Mouse (Mus musculus): ENCODE measurements around the gene Hoxd10.

Gene Hoxd10

DNA sequence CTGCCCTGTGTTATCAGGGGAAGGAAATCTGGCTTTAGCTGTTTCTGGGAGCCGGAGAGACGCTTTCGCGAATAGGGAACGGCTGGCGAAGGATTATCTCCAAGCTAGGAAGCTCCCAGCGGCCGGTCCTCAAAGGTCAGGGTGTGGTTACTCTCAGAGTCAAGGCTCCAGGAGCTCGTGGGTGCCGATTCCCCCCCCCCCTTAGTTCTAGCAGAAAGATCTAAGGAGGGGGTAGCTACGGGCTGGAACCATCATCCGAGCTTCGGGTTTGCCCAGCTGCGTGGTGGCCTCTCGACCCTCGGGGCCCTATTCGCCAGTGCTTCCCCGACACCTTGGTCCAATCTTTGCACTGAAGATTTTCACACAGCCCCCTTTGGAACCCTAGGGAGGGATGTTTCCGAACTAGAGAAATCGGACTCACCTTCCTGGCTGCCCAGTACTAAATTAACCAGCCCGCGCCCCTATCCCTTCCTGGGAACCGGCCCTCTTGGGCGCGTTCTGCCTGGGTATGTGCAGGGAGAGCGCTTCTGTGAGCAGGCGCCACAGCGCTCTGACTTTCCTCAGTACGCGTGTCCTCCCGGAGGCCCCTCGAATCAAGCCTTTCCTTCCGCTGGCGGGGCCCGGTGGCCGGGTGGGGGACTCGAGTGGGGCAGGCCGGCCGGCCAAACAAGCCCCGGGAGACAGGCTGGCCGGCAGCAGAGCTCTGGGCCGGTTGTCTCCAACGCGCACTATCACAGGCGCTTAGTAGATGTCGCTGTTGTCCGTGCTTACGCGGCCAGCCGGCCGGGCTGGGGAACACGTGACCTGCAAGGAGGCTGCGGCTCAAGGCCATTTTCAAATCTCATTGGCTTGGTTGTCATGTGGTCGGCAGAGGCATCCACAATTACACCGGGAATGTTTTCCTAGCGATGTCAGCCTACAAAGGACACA, at the start of gene Hoxd10:
Hoxd10 (plus strand) TSS at position 903 of the 930 bp plus-strand sequence.
- DNase-seq = no peak

DNA sequence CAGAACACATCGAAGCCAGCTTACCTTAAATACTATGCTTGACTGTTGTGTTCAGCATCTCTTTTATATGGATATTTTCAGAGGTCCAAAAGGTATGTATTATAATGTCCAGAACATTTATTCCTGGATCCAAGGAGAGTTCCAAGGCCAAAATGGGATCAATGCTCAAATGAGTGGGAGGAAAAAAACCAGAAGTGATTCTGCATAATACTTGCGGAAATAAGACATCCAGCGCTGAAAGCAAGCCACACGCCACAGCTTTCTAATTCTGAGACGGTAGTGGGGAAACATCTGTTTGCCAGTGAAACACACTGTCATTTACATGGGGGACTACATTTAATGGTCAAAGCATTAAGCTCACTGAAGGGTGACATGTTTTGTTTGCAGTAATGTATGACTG, 49.3 kb upstream of the Hoxd10 start:
- no peak for DNase-seq

DNA sequence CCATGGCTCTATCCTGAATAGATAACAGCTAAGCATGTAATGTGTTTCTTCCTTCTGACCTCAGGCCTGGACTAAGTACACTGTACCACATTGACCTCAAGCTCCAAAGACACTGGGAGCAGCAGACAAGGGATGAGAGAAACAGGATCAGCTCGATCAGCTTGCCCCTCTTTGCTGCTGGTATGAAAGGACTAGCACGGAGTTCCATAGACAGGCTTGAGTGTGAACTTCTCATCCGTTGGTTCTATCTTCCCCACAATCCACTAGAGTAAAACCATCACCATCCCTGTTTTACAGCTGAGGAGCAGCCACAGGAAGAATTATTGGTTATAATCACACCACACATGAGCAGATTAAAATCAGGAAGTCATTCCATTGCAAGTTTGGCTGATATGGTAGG, 46.1 kb upstream of the Hoxd10 start:
- no peak for DNase-seq

DNA sequence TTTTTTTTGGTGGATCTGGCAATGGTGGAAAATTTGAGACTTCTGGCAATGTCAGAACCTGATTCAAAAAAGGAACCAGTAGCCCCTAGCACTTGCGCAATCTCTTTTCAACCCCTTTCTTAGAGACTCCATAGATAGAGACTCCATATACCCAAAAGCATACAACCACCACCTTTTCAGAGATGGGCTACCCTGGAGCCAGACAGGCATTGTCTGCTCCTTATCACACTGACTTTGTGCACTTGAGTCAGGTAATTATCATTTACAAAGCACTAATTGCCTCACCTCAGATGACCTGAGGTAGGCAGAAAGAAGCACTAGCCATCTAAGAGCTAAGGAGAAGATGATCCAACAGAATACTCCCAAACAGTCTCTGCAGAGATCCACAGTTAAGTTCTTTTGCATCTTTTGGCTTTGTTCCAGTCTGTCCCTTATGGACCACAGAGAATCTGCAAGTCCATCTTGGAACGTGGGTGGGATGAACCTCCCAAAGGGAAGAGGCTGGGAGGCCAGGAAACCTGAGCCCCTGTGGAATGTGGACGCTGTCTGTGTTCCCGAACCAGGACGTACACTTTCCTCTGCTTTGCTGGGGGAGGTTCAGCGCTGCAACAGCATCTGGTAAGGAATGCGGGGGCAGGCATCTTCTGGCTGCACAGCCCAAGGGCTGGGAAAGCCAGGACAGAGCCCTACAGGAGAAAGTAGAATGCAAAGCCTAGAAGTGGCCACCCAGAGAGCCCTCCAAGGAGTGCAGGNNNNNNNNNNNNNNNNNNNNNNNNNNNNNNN, 44.5 kb upstream of the Hoxd10 start:
- no peak for DNase-seq

DNA sequence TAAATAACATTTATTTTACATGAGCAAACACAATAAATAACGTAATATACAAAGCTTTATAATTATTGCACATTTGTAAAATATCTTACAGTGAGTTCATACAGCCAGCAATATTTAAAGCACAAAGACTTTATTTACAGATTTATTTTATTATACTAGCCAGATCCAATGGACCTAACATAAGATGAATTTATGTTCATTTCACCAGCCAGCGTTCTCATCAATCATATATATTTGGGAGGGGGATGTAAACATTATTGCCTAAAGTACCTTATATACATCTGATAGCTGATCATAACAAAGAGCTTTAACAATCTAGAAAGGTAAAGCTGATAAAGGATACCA, 38.8 kb upstream of the Hoxd10 start:
- no peak for DNase-seq

DNA sequence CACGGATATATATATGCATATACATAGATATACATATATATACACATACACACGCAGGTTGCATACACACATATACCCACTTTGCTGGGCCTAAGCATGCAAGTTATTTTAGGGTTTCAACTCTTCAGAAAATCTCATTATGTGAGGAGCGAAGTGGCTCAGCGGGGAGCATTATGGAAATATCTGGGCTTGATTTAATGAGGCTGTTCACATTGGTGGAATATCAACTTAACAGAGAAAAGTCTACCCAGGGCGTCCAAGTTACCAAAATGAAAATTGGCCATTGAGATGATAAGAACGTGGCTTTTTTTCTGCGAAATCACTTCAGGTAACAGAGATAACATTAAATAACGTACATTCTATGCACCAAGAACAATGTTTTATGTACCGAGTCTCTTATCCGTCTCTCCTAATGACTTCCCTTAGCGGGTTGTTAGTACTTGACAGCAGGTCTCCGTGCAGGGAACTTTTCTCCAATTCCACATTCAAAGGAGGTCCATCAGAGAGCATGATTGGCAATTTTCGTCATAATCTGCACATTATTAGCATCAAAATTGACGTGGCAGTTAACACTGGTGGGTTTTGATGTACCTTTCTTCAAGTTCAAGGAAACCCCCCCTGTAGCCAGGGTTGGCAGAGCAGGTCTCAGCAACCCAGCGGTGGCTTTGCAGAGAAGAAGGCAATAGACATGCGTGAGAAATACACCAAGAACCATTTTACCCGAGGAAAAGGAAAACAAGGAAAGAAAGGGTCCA, 37.8 kb upstream of the Hoxd10 start:
- DNase-seq = no peak

DNA sequence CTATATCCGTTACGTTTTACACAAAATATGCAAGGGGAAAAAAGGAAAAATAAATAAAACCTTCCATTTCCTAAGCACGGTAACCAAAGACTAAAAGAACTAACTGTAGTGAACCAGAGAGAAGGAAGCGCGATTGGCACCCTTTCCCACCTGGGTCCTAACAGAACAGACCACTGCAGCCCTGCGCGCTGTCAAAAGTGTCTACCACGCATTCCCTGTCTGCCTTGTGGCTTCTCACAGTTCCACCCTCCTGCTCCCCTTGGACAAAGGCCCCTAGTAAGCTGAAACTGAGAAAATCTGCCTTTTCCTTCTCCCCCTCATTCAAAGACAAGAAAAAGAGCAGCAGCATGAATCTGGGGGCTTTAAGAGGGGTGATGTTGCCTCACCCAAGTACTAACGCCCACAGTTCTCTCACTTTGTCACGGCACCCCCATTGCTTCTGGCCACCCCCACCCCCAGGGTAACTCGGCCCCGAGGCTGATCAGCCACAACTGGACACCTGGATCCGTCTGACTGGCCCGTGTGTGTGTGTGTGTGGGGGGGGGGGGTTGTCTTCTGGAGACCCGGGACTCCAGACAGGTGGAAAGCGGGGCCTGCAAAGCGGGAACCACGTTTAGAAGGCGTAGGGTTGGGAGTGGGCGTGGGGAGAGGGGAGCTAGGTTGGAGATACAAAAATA, 36.8 kb upstream of the Hoxd10 start:
- DNase-seq = no peak

DNA sequence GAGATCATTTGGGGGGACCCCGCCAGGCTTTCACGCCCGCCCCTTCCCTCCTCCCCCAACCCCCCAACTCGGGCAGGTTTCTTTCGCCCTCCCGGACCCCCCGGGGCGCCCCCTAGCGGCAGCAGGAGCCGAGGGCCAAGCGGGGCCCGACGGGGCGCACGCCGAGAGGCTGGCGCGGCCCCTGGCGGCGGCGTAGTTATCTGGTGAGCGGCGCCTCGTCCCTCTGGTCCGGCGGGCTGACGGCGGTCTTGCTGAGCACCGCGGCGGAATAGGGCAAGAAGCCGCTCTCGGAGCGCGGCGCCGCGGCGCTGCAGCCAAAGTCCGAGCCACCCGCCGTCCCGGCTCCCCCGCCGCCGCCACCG, 36.3 kb upstream of the Hoxd10 start:
- no peak for DNase-seq

DNA sequence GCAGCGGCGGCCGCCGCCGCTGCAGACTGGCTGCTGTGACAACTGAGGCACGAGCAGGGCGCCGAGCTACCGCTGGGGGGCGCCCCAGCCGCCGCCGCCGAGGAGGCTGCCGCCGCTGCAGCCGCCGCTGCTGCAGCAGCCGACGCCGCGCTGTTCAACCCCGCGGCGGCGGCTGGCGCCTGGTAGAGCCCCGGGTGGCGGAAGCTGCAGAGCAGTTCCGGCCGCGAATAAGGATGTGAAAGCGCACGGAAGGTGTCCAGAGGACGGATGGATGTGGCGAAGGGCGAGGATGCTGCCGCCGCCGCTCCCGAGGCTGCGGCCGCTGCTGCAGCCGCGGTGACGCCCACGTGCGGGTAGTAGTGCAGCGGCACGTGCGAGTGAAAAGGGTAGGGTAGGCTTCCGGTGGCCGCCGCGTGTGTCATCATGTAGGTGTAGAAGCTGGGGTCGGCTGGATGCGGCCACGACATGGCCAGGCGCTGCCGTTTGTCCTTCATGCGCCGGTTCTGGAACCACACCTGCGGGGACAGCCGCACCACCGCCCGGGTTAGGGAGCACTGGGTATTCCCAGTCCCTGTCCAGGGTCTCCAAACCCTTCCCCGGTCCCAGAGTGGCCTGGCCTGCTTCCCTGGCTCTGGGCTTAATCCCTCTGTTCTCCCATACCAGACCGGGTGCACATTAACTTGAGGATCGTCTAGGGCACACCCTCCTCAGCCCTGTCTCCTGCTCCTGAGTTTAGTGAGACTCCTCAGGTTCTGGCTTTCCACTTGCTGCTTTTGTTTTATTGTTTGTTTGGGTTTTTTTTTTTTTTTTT, 35.7 kb upstream of the Hoxd10 start:
- no peak for DNase-seq

DNA sequence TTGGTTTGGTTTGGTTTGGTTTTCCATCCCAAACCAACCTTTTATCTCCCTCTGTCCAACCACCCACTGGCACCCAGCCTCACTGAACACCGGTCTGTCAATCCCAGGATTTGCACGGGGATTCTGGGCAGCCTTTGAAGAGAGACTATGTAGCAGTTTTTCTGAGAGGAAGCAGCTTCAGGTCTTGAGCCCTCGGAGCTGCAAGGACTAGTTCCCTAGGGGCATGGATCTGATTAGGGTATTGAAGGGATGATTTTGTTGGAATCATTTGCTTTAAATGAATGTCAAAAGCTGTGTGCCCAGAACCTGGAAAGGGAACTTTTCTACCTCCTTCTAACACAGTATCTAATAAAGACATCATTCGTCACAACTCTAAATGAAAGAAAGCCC, 35.1 kb upstream of the Hoxd10 start:
- DNase-seq = no peak

DNA sequence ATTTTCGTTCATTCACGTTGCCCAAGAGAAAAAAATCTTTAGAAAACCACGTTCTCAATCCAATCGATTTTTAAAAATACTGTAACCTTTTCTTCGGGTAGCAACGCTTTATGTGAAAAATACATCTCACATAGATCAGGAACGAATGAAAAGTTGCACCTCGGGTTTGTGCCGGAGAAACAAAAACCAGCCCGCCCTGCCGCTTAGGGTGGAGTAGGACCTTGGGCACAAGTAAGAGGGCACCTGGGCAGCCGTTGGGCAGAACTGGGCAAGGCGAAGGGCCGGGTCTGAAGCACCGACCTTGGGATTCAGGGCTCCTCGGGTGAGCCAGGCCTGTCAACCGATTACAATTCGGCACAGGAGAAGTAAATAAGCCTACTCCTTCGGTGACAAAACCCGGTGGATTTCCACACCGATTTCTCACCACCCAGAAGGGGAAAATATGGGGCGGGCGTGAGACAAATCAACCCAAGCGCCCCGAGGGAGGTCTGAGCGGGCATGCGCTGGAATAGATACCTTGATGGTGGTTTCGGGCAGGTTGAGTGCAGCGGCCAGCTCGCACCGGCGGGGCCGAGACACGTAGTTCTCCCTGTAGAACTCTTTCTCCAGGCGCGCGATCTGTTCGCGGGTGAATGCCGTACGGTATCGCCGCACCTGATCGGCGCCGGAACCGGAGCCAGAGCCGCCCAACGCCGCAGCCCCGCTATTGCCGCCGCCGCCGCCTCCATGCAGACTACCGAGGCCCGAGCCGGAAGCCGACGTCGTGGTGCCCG, 34.3 kb upstream of the Hoxd10 start:
- DNase-seq = peak; percentile 17

DNA sequence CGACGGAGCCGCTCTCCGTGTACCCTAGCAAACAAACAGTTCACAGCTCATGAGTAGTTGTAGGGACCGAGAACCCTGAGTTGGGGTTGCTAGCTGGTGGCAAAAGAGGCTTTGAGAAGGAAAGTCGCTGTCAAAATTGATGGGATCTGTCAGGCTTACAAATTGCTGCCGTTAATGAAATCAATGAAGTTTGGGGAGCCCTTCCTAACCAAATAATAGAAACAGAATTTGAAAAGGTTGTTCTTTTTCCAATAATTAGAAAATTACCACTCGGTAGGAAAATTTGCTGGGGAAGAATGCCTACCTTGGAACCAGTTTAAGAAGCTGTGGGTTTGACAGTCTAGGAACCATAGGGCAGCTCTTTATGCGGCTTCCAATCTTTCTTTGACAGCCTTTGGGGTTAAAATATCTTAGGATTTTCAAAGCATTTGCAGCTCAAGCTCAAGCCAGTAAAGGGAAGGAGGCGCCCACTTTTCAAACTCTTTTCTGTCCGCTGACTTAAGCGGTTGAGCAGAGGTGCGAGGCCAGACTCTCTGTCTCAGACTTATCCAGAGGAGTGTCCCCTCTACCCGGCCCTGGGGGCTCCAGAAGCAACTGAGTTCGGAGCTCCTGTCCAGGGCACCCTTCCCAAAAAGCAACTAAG, 33.6 kb upstream of the Hoxd10 start:
- DNase-seq = peak; percentile 23

DNA sequence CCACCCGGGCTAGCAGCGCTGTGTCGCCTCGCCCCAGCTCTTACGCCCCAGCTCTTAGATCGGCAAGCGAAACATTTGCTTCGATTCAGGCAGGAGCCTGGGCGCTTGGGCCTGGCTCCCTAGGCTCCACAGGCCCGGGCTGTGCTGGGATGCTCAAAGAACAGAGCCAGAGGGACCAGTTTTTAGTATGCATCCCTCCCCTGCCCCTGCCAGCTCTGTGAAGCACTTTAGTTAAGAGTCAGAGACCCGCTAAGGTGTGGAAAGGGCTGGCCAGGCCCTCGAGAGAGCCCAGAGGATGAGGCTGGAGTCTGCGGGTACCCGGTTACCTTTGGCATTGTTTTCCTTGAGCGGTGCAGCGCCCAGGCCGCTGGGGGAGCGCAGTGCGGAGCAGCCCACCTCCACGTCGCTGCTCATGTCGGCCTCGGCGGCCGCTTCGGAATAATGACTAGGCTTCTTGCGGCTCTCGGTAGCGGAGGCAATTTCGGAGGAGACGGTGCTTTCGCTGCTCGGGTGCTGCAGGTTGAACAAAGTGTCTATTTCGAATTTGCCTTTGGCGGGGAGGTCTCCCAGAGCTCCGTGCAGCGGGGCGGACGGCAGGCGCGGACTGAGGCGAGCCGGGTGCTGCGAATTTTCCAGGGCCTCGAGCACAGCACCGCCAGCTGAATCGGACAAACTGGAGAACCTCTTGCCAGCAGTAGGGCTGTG, 32.9 kb upstream of the Hoxd10 start:
- peak; percentile 36 for DNase-seq

DNA sequence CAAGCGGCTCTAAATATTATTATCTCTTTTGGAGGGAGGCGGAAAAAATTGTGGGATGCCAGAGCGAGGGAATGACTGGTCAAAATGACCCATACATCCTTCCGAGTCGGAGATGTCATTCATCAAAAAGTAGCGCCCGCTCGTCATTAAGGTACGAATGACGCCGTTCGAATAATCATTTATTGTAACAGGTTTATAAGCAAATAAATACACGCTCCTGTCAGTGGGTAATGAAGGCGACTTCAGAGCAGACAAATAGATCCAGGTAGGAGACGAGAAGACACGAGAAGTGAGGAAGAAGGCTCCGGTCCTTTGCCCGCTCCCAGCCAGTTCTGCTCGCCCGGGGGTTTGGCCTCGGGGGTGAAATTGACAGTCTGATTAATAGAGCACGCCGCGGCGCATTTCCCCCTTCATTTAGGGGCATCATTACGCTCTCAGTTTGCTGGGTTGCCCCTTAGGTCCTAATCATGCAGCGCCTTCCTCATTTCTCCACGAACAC, 32.2 kb upstream of the Hoxd10 start, which contains the start of gene Evx2:
Evx2 (minus strand) TSS at position 51 of the 499 bp plus-strand sequence.
- peak; percentile 21 for DNase-seq

DNA sequence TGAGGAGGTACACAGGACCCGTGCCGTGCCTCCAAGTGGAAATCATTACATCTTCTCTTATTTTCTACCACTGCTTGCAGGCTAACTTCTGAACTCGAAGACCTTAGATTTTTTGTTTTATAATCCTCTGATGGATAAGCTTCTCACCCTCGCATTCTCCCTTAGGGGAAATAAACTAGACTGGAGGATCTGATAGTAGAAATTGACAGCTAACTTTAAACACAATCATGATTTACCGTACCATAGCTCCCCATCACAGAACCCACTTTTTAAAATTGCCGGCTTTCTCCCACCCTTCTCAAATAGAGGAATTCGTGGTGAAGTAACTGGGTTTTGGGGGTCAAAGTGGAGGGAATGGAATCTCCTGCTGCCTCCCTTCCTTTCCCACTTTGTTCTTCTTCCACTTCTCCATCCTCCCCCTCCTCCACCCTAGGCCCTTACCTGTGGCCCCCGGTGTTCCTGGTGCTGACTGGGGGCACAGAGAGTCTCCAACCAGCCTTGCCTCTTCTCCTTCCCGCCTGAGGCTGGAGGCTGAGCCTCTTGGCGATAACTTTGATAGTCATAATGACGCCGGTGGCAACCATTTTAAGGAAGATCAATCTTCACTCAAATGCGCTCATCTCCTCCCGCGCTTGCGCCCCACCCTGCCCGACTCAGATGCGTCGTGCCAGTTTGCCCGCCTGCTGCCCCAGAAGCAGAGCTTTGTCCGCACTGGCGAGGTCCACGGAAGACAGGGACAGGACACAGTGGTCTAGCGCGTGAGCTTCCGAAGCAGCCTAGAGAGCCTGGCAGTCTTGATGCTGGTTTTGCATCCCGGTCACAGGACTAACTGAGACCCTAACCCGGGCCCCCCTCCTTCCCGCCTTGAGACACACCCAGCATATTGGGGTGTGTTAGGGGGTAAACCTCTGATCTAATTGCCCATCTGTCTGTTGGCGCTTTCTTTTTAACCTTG, 31.0 kb upstream of the Hoxd10 start:
- peak; percentile 5 for DNase-seq

DNA sequence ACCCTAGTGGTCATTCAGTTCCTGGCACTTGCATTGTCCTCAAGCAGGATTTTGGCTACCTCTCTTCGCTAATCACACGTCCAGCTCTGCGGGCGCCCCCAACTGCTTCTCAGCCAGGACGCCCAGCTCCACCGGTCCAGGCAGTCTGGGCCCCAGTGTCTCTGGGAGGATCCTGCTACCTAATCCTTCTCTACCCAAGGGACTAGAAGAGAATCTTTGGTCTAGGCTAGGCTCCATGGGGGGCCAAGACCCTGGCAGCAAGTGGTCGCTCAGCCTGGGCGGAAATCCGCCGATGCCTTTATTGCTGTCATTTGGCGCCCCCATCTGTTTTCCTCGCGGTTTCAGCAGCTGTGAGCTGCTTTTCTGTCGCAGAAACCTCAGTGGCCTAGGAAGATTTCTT, 30.0 kb upstream of the Hoxd10 start:
- DNase-seq = peak; percentile 31

DNA sequence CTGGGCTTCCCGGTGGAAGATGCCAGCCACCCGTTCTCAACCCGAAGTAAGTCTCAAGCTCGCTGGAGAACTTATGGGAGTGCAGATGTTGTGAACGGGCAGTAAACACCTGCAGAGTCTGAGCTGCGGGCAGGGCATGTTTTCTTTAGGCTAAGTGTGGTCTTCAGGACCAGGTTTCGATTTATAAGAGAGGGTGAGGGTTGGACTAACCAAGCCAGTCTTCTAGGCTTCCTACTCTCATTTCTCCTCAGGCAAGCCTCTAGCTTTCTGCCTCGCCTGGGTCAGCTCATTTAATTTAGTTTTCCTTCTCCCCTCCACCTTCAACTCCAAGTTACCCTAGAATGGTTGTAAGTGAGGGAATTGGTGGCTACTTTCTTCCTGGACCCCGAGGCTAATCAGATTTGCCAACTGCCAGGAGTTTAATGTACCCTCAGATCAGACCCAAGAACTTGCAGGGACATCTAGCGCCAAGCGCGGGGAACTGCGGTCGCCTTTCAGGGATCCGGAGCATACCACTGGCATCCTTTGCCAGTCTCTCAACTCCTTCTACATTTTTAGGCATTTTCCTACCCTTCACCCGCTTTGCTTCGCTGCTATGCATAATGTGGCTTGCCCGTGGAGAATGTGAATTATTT, 28.3 kb upstream of the Hoxd10 start:
- peak; percentile 62 for DNase-seq

DNA sequence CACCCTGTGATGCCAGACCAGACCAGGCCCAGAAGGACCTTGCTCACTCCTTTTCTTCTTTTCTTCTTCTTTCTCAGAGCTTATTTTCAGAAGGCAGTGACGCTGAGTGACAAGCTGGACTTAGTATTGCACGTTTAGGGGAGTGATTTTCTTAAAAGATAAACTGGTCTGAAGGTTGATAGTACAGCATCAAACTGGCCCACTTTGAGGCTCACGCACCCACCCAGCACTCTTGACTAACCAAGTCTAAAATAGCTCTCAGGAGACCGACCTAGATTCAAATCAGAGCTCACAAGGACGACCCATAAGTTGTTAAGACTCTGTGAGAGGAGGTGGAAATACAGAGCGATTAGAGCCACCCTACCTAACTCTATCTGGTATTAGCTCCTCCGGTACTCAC, 25.3 kb upstream of the Hoxd10 start:
- DNase-seq = no peak

Measured in right cerebral cortex, postnatal 25 days (tissue).